Mouse (Mus musculus): ENCODE data around the gene Fam43b.

The Fam43b gene

DNA sequence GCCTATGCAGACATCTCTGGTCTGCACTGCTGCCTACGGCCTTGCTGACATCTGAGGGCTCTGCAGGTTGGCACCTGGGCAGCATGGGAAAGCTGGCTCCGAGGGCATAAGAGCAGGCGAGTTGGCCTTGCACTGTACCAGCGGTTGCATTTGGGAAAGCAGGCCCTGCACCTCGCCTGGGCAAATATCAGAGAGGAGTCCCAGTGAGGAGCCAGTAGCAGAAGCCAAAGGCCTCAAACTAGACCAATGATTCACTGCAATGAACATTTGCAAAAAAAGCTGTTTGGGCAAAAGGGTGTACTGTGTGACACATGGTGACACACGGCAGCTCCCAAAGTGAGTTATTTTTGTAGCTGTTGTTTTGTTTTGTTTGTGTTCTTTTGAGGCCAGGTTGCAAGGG lies 28.7 kb upstream of the Fam43b start:
- Histone ChIP-seq H3K4me3 (replicated peaks; ENCODE audit: low read length) (no peak overlapping the region), H3K36me3 (ENCODE audit: insufficient read depth, low read length) (no peaks in the 10 kb centered on the region), H3K4me1 (replicated peaks; ENCODE audit: low read depth, low read length) (peaks cover 16% of the 10 kb centered on the region), H3K9me3 (ENCODE audit: low read length) (peaks cover 11% of the 10 kb centered on the region), H3K27me3 (ENCODE audit: insufficient read depth, low read length) (peaks cover 23% of the 10 kb centered on the region)
- TF ChIP-seq POU5F1 (IDR thresholded peaks at IDR 0.05; ENCODE audit: borderline replicate concordance, low read length) (no peak), CTCF (conservative IDR thresholded peaks at IDR 0.05; ENCODE audit: low read length) (no peak), NANOG (IDR thresholded peaks at IDR 0.05; ENCODE audit: borderline replicate concordance, low read length) (no peak)

DNA sequence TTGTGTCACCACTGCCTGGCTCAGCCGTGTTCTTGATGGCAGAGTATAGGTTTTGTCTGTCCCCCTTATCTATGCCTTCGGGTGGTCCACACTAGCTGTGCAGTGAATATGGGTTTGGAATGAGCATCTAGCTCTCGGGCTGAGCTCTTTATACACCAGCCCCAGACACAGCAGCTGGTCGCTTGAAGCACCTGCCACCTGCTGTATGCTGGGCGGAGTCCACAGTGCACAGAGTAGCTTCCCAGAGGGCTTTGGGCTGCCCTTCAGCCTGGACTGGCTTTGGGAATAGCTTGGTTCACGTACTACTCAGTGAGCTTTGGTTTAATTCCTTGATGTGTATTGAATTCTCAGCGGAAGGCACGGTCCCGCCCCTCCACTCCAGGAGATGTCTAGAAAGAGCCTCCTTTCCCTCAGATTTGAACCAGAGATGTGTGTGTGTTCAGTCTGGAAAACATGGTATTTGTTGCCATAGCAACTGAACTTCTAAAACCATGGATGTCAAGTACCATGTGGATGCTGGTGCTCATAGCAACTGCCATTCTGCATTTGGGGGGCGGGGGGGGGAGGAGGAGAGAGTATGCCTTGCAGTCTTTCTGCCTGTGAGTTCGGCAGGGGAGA lies 22.1 kb upstream of the Fam43b start:
- Histone ChIP-seq H3K36me3 (ENCODE audit: insufficient read depth, low read length) (no peaks in the 10 kb centered on the region), H3K4me1 (replicated peaks; ENCODE audit: low read depth, low read length) (peaks cover 63% of the 10 kb centered on the region), H3K4me3 (replicated peaks; ENCODE audit: low read length) (0 out of 2 replicates have a peak overlapping the region, but pooled peaks have one; percentile 17), H3K9me3 (ENCODE audit: low read length) (peaks cover 21% of the 10 kb centered on the region), H3K27me3 (ENCODE audit: insufficient read depth, low read length) (peaks cover 28% of the 10 kb centered on the region)
- no peak for TF ChIP-seq CTCF (conservative IDR thresholded peaks at IDR 0.05; ENCODE audit: low read length)

DNA sequence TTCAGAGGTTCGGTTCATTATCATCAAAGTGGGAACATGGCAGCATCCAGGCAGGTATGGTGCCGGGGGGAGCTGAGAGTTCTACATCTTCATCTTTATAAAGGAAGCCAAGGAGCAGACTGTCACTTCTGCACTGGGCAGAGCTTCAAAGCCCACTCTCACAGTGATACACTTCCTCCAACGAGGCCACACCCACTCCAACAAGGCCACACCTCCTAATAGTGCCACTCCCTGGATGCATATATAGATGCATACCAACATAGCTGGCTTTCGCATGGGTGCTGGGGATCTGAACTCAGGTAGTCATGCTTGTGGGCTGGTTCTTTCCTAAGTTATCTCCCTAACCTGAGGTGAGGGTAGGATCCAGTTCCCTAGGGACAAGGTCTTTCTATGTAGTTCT lies 21.6 kb upstream of the Fam43b start:
- Histone ChIP-seq H3K4me1 (replicated peaks; ENCODE audit: low read depth, low read length) (peaks cover 67% of the 10 kb centered on the region), H3K4me3 (replicated peaks; ENCODE audit: low read length) (no peak overlapping the region), H3K36me3 (ENCODE audit: insufficient read depth, low read length) (no peaks in the 10 kb centered on the region), H3K27me3 (ENCODE audit: insufficient read depth, low read length) (peaks cover 30% of the 10 kb centered on the region), H3K9me3 (ENCODE audit: low read length) (peaks cover 16% of the 10 kb centered on the region)
- TF ChIP-seq NANOG (IDR thresholded peaks at IDR 0.05; ENCODE audit: borderline replicate concordance, low read length), result no peak
- TF ChIP-seq POU5F1 (IDR thresholded peaks at IDR 0.05; ENCODE audit: borderline replicate concordance, low read length), result no peak
- no peak for TF ChIP-seq CTCF (conservative IDR thresholded peaks at IDR 0.05; ENCODE audit: low read length)

DNA sequence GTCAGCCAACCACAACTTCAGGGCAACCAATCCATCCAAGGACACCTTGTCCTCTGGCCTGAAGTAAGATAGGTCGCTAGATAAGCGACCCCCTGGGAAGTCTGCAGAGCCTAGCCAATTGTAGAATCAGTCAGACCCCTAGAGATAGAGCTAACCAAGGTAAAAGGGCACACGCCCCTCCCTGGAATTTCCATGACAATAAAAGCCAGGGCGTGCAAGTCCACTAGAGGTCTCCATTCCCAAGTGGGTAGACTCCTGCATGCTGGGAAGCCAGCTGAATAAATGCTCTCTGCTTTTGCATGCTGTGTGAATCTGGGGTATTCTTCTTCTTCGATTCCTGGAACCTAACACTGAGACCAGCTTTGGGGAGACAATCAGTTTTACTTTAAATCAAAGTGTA lies 20.1 kb upstream of the Fam43b start:
- no peaks in the 10 kb centered on the region for H3K36me3 ChIP-seq (ENCODE audit: insufficient read depth, low read length)
- H3K9me3 ChIP-seq (ENCODE audit: low read length), result peaks cover 13% of the 10 kb centered on the region
- TF ChIP-seq NANOG (IDR thresholded peaks at IDR 0.05; ENCODE audit: borderline replicate concordance, low read length) (no peak), POU5F1 (IDR thresholded peaks at IDR 0.05; ENCODE audit: borderline replicate concordance, low read length) (peak; percentile 69; the same call in 1 of the 2 replicates), CTCF (conservative IDR thresholded peaks at IDR 0.05; ENCODE audit: low read length) (0 out of 2 replicates have a peak, but pooled peaks have one; percentile 23)

DNA sequence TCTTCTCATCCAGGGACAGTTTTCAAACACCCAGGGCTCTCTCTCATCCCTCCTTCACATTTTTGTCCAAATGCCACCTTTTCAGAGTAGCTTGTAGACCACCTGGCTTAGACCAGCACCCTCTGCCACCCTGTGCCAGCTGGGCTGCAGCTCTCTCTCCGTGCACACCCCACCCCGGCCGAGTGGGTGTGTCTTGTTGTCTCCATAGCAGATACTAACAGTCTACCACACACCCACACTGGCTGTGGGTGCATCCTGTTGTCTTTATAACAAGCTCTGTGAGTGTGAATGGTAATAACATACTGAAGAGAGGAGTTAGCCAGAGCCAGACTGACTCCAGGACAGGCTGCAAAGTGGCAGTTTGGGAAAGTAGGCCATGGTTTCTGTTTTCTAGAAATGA lies 19.7 kb upstream of the Fam43b start:
- Histone ChIP-seq H3K4me3 (replicated peaks; ENCODE audit: low read length) (0 out of 2 replicates have a peak overlapping the region, but pooled peaks have one; percentile 0), H3K36me3 (ENCODE audit: insufficient read depth, low read length) (no peaks in the 10 kb centered on the region), H3K27me3 (ENCODE audit: insufficient read depth, low read length) (peaks cover 27% of the 10 kb centered on the region), H3K4me1 (replicated peaks; ENCODE audit: low read depth, low read length) (peaks cover 80% of the 10 kb centered on the region), H3K9me3 (ENCODE audit: low read length) (peaks cover 13% of the 10 kb centered on the region)
- no peak for TF ChIP-seq NANOG (IDR thresholded peaks at IDR 0.05; ENCODE audit: borderline replicate concordance, low read length)
- no peak for TF ChIP-seq POU5F1 (IDR thresholded peaks at IDR 0.05; ENCODE audit: borderline replicate concordance, low read length)
- no peak for TF ChIP-seq CTCF (conservative IDR thresholded peaks at IDR 0.05; ENCODE audit: low read length)

More for the DNA sequence above, 20.1 kb upstream of the Fam43b start:
- Histone ChIP-seq H3K4me1 (replicated peaks; ENCODE audit: low read depth, low read length) (peaks cover 79% of the 10 kb centered on the region), H3K4me3 (replicated peaks; ENCODE audit: low read length) (0 out of 2 replicates have a peak overlapping the region, but pooled peaks have one; percentile 0), H3K27me3 (ENCODE audit: insufficient read depth, low read length) (peaks cover 31% of the 10 kb centered on the region)

DNA sequence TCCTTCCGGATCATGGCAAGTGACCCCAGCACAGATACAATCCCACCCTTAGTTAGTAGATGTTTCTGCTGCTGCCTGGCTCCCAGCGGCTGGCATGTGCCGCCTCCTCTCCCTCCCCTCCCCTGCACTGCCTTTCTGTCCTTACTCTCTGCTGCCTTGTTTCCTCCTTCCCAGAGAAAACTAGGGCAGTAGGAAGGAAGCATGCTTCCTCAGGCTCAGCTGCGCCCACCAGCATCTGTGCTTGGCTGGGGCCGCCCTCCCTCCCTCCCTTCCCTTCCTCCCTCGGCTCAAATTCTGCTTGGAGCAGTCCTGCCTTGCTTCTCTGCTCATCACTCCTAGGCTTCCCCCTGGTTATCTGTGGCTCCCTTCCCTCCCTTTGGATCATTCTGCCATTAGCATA lies 18.4 kb upstream of the Fam43b start:
- no peak overlapping the region for H3K4me3 ChIP-seq (replicated peaks; ENCODE audit: low read length)
- H3K36me3 ChIP-seq (ENCODE audit: insufficient read depth, low read length), result no peaks in the 10 kb centered on the region
- H3K27me3 ChIP-seq (ENCODE audit: insufficient read depth, low read length), result peaks cover 19% of the 10 kb centered on the region
- peaks cover 13% of the 10 kb centered on the region for H3K9me3 ChIP-seq (ENCODE audit: low read length)
- no peak for TF ChIP-seq CTCF (conservative IDR thresholded peaks at IDR 0.05; ENCODE audit: low read length)
- no peak for TF ChIP-seq NANOG (IDR thresholded peaks at IDR 0.05; ENCODE audit: borderline replicate concordance, low read length)
- no peak for TF ChIP-seq POU5F1 (IDR thresholded peaks at IDR 0.05; ENCODE audit: borderline replicate concordance, low read length)
- H3K4me1 ChIP-seq (replicated peaks; ENCODE audit: low read depth, low read length), result peaks cover 89% of the 10 kb centered on the region

DNA sequence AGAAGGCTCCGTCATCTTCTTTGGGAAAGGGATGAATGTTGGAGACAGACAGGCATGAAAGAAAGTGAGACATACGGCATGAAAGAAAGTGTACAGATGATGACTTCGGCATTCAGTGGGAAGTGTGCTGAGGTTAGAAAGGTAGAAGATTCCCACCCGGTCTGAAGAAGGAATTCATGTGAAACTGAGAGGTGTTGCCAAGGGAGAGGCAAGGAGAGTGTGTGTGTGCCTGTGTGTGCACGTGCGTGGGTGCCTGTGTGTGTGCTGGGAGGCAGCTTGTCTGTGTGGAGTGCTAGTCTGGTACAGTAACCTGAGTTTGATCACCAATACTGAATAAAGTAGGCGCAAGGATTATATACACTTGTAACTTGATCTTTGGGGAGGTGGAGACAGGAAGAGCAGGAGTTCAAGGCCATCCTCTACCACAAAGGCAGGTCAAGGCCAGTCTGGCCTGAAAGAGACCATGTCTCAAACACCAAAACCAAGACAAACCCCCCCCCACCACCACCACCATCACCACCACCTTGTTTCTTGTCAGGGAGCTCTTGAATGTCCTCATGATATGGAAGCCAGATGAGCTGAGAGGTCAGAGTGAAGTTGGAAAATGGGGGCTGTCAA lies 15.3 kb upstream of the Fam43b start:
- TF ChIP-seq NANOG (IDR thresholded peaks at IDR 0.05; ENCODE audit: borderline replicate concordance, low read length) (no peak), CTCF (conservative IDR thresholded peaks at IDR 0.05; ENCODE audit: low read length) (no peak), POU5F1 (IDR thresholded peaks at IDR 0.05; ENCODE audit: borderline replicate concordance, low read length) (no peak)
- H3K9me3 ChIP-seq (ENCODE audit: low read length), result peaks cover 4% of the 10 kb centered on the region
- peak overlapping the region; percentile 20; the same call in 1 of the 2 replicates for H3K4me3 ChIP-seq (replicated peaks; ENCODE audit: low read length)
- peaks cover 74% of the 10 kb centered on the region for H3K4me1 ChIP-seq (replicated peaks; ENCODE audit: low read depth, low read length)
- no peaks in the 10 kb centered on the region for H3K36me3 ChIP-seq (ENCODE audit: insufficient read depth, low read length)
- peaks cover 41% of the 10 kb centered on the region for H3K27me3 ChIP-seq (ENCODE audit: insufficient read depth, low read length)

DNA sequence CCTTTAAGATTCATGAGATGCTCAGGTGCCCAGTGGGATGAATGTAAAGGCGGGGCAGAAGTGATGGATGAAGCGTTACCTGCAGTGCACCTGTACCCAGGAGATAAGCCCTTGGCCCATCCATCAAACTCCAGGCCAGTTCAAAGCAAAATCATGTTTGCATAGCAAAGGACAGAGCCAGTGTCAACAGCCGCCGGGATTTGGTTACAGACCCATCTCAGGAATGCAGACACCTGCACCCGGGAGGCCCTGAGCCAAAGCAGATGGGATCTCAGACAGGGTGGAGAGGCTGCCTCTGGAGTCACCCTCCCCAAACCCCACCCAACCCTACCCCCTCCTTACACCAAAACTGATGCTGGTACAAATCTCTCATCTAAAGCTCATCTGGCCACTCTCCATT lies 14.7 kb upstream of the Fam43b start:
- H3K9me3 ChIP-seq (ENCODE audit: low read length), result no peaks in the 10 kb centered on the region
- H3K4me1 ChIP-seq (replicated peaks; ENCODE audit: low read depth, low read length), result peaks cover 73% of the 10 kb centered on the region
- no peaks in the 10 kb centered on the region for H3K36me3 ChIP-seq (ENCODE audit: insufficient read depth, low read length)
- H3K27me3 ChIP-seq (ENCODE audit: insufficient read depth, low read length), result peaks cover 47% of the 10 kb centered on the region
- TF ChIP-seq NANOG (IDR thresholded peaks at IDR 0.05; ENCODE audit: borderline replicate concordance, low read length) (peak; percentile 69), POU5F1 (IDR thresholded peaks at IDR 0.05; ENCODE audit: borderline replicate concordance, low read length) (peak; percentile 28; the same call in 1 of the 2 replicates), CTCF (conservative IDR thresholded peaks at IDR 0.05; ENCODE audit: low read length) (no peak)
- peak overlapping the region; percentile 20; the same call in 1 of the 2 replicates for H3K4me3 ChIP-seq (replicated peaks; ENCODE audit: low read length)

All from E14TG2a.4 (cell line).